Mouse (Mus musculus) forebrain, postnatal 0 days (tissue): ENCODE results near the gene Primpol. TPM values are rescaled to one million over a fixed set of nuclear protein-coding genes. Genes with fewer than 3 reads are reported as not detected.
A peak's percentile ranks its signal among the peaks of the same experiment; 100 is the strongest.
"Not testable (repeated sequence)": the region's sequence is repeated elsewhere in the genome, so short reads cannot be mapped to it uniquely, and the experiment has no call there.

Experiments used
- ATAC-seq: fragments of 200-750 bp; cut with Nextera tagmentation; 2 replicates; pipeline ENCODE4 v1.8.0; 2017; ENCODE audit warnings: mild to moderate bottlenecking, moderate library complexity
- DNase-seq: peaks from one replicate; pipeline ENCODE4 v3.0.0-alpha.2; 2015
- H3K27ac ChIP-seq: fragments of 300-500 bp; sonication (generic); 2 replicates; pipeline ENCODE4 v1.5.1; 2014; ENCODE audit warnings: low read depth, mild to moderate bottlenecking, antibody characterized with exemption, low read length, moderate library complexity, mixed read lengths
- H3K27me3 ChIP-seq: fragments of 300-500 bp; sonication (generic); 2 replicates; pipeline ENCODE4 v1.6.1; 2014; ENCODE audit warnings: mild to moderate bottlenecking, low read length, mixed read lengths; ENCODE audit not compliant: insufficient read depth
- H3K36me3 ChIP-seq: fragments of 300-500 bp; sonication (generic); 2 replicates; pipeline ENCODE4 v1.6.1; 2014; ENCODE audit warnings: mild to moderate bottlenecking, moderate library complexity; ENCODE audit not compliant: insufficient read depth
- H3K4me1 ChIP-seq: fragments of 300-500 bp; sonication (generic); 2 replicates; pipeline ENCODE4 v1.6.1; 2014; ENCODE audit warnings: antibody characterized with exemption; ENCODE audit not compliant: insufficient read depth
- H3K4me2 ChIP-seq: fragments of 300-500 bp; sonication (generic); 2 replicates; pipeline ENCODE4 v1.6.1; 2014; ENCODE audit warnings: low read depth, mild to moderate bottlenecking, moderate library complexity
- H3K4me3 ChIP-seq: fragments of 300-500 bp; sonication (generic); 2 replicates; pipeline ENCODE4 v1.5.1; 2014; ENCODE audit warnings: low read depth, low read length, mixed read lengths
- H3K9ac ChIP-seq: fragments of 300-500 bp; sonication (generic); 2 replicates; pipeline ENCODE4 v1.6.1; 2014; ENCODE audit warnings: mild to moderate bottlenecking
- H3K9me3 ChIP-seq: fragments of 300-500 bp; sonication (generic); 2 replicates; pipeline ENCODE4 v1.6.1; 2016; ENCODE audit warnings: low read length
- CTCF ChIP-seq: sonication (generic); IDR thresholded peaks from 2 replicates; pipeline ENCODE4 v1.5.1; 2016; ENCODE audit warnings: antibody characterized with exemption, control low read depth, low read depth
- WGBS: fragments of 180-500 bp; shearing (Covaris S2); extraction: QIAGEN DNeasy Blood & Tissue Kit; methylation state at CpG from one replicate; pipeline ENCODE4 v1.1.7; 2014; 5-methylcytosine and 5-hydroxymethylcytosine counted together
- polyA plus RNA-seq: library from polyadenylated mRNA; unstranded; fragments of >200 nt; fragmentation: Nextera tagmentation; extraction: Ambion mirVana; gene quantifications from 2 replicates; pipeline ENCODE4 v1.2.1, GENCODE M21; 2015
- total RNA-seq: library from RNA; depleted of rRNA; stranded (reverse); fragments of >200 nt; gene quantifications from 2 replicates; pipeline ENCODE4 v1.2.3, GENCODE M21; 2014

The Primpol gene
- total and polyA plus RNA-seq, 2 experiments from 2014 or later, result 3.8 to 5.4 TPM

DNA sequence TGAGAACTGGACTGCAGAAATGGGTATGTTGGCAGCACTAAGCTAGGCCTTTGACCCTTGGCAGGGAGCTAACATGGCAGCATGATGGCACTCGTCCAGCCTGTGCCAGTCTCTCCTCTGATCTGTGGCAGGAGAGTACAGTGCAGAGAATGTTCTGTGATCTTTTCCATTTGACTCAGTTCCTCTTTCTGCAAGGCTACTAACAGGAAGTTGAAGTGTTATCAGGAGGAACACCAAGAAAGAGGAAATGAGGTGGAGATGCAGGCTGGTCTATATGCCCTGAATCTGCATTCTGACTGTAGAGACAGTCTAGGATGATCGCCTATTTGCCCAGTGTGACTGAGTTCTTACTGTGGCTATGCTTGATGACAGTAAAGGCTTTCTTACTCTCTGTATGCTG, 21.4 kb downstream of the Primpol start:
- H3K4me2 ChIP-seq, result no peak overlapping the region
- no peaks in the 10 kb centered on the region for H3K4me1 ChIP-seq
- H3K27ac ChIP-seq, result no peak overlapping the region
- no peak for DNase-seq
- no peak for TF ChIP-seq CTCF
- no peaks in the 10 kb centered on the region for H3K27me3 ChIP-seq
- no peak for ATAC-seq
- H3K4me3 ChIP-seq, result no peak overlapping the region
- H3K9ac ChIP-seq, result no peak overlapping the region
- 89% methylated on average over 2 of the region's 2 CpGs for WGBS
- no peaks in the 10 kb centered on the region for H3K36me3 ChIP-seq
- H3K9me3 ChIP-seq, result no peaks in the 10 kb centered on the region

GRCm38 (mm10) chr8:46593772-46594171, 23.2 kb downstream of the Primpol start:
- Histone ChIP-seq H3K4me1 (no peaks in the 10 kb centered on the region), H3K27me3 (no peaks in the 10 kb centered on the region), H3K4me2 (no peak overlapping the region), H3K9me3 (no peaks in the 10 kb centered on the region), H3K27ac (no peak overlapping the region), H3K4me3 (no peak overlapping the region), H3K36me3 (no peaks in the 10 kb centered on the region), H3K9ac (no peak overlapping the region)
- TF ChIP-seq CTCF, result no peak
- ATAC-seq (peak; percentile 69), DNase-seq (peak; percentile 34)
- WGBS, result 59% methylated on average over 2 of the region's 2 CpGs

- no peaks in the 10 kb centered on the region for H3K9me3 ChIP-seq
- TF ChIP-seq CTCF, result no peak
- H3K9ac ChIP-seq, result no peak overlapping the region
- 58% methylated on average over 8 of the region's 8 CpGs for WGBS
- H3K27ac ChIP-seq, result no peak overlapping the region
- ATAC-seq, result peak; percentile 79; the same call in 1 of the 2 replicates
- no peaks in the 10 kb centered on the region for H3K36me3 ChIP-seq
- no peaks in the 10 kb centered on the region for H3K4me1 ChIP-seq
- no peaks in the 10 kb centered on the region for H3K27me3 ChIP-seq
- H3K4me2 ChIP-seq, result no peak overlapping the region
- H3K4me3 ChIP-seq, result no peak overlapping the region
- peak; percentile 31 for DNase-seq
Measured at GRCm38 (mm10) chr8:46593067-46593466, 23.9 kb downstream of the Primpol start.

DNA sequence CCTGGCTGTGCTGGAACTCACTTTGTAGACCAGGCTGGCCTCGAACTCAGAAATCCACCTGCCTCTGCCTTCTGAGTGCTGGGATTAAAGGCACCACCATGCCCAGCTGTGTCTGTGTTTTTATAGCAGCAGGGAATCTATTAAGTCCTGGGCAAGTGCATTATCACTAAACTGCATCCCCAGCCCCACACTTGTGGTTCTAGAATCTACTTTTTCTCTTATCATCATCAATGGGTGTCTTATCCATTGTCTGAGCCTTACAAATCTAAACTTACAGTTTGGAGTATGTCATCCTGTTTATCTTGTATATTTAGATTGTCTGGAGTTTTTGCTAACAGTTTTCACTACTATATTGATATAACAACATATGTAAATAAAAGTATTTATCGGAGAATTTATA, 28.3 kb downstream of the Primpol start:
- no peaks in the 10 kb centered on the region for H3K4me1 ChIP-seq
- no peak for DNase-seq
- WGBS, result 100% methylated on average over 2 of the region's 2 CpGs

GRCm38 (mm10) chr8:46587911-46588310, 29.1 kb downstream of the Primpol start:
- Histone ChIP-seq H3K27ac (no peak overlapping the region), H3K9me3 (no peaks in the 10 kb centered on the region), H3K4me2 (no peak overlapping the region), H3K9ac (no peak overlapping the region), H3K4me3 (no peak overlapping the region), H3K4me1 (no peaks in the 10 kb centered on the region), H3K27me3 (no peaks in the 10 kb centered on the region), H3K36me3 (0 out of 2 replicates have a peak, but pooled peaks cover 3% of the 10 kb centered on the region)
- DNase-seq (no peak), ATAC-seq (no peak)
- 95% methylated on average over 5 of the region's 5 CpGs for WGBS
- no peak for TF ChIP-seq CTCF

More for the DNA sequence above, 28.3 kb downstream of the Primpol start:
- Histone ChIP-seq H3K9me3 (no peaks in the 10 kb centered on the region), H3K27me3 (no peaks in the 10 kb centered on the region), H3K9ac (no peak overlapping the region), H3K4me3 (no peak overlapping the region), H3K36me3 (0 out of 2 replicates have a peak, but pooled peaks cover 3% of the 10 kb centered on the region), H3K27ac (no peak overlapping the region), H3K4me2 (no peak overlapping the region)
- TF ChIP-seq CTCF, result no peak
- no peak for ATAC-seq

DNA sequence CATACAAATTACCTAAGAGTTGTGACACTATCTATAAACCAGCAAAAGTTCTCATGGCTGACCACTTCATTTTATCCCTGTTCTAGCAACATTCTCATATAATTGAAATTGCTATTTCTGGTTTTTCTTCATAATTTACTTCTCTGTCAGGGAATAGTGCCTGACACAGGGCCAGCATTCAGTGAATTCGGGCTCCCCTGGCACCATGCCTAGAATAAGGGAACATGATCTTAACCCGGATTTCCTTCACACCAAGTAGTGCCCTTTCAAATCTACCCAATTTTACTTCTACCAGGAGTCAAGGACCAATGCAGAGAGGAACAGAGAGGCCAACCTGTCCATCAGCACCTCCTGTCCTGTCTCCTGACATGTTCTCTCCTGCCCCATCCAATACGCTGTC, 31.4 kb downstream of the Primpol start:
- Histone ChIP-seq H3K36me3 (peaks cover 10% of the 10 kb centered on the region; the same call in 1 of the 2 replicates), H3K4me1 (no peaks in the 10 kb centered on the region), H3K27me3 (no peaks in the 10 kb centered on the region), H3K9me3 (no peaks in the 10 kb centered on the region), H3K4me2 (no peak overlapping the region), H3K4me3 (no peak overlapping the region), H3K9ac (no peak overlapping the region), H3K27ac (no peak overlapping the region)
- TF ChIP-seq CTCF, result no peak
- WGBS, result 63% methylated on average over 3 of the region's 3 CpGs
- no peak for DNase-seq
- no peak for ATAC-seq

- 50% methylated on average over 4 of the region's 4 CpGs for WGBS
- not testable (repeated sequence) for H3K9ac ChIP-seq, ATAC-seq, H3K9me3 ChIP-seq, H3K27ac ChIP-seq, DNase-seq, H3K4me3 ChIP-seq, H3K27me3 ChIP-seq, H3K4me2 ChIP-seq, H3K4me1 ChIP-seq
- H3K36me3 ChIP-seq, result peaks cover 10% of the 10 kb centered on the region; the same call in 1 of the 2 replicates
Measured at GRCm38 (mm10) chr8:46584328-46584727, 32.7 kb downstream of the Primpol start.
